Mouse (Mus musculus) embryonic facial prominence, embryonic 14.5 days (tissue): ENCODE data around the gene Acadm. TPM values are rescaled to one million over a fixed set of nuclear protein-coding genes. Genes with fewer than 3 reads are reported as not detected.

ENCODE experiments used
- ATAC-seq: fragments of 200-750 bp; cut with Nextera tagmentation; 2 replicates; pipeline ENCODE4 v1.8.0; 2017; ENCODE audit warnings: low read depth, moderate number of reproducible peaks, moderate TSS enrichment
- DNase-seq: peaks from one replicate; pipeline ENCODE4 v3.0.0-alpha.2; 2015; ENCODE audit warnings: low spot score
- H3K27ac ChIP-seq: fragments of 300-500 bp; sonication (generic); replicated peaks from 2 replicates; pipeline ENCODE4 v1.5.1; 2014; ENCODE audit warnings: low read depth, mild to moderate bottlenecking, low read length, moderate library complexity
- H3K27me3 ChIP-seq: fragments of 300-500 bp; sonication (generic); replicated peaks from 2 replicates; pipeline ENCODE4 v1.6.1; 2014; ENCODE audit warnings: low read length; ENCODE audit not compliant: control insufficient read depth, insufficient read depth
- H3K36me3 ChIP-seq: fragments of 300-500 bp; sonication (generic); 2 replicates; pipeline ENCODE4 v1.6.1; 2014; ENCODE audit warnings: low read length, mixed read lengths; ENCODE audit not compliant: control insufficient read depth, insufficient read depth
- H3K4me1 ChIP-seq: fragments of 300-500 bp; sonication (generic); 2 replicates; pipeline ENCODE4 v1.6.1; 2014; ENCODE audit warnings: antibody characterized with exemption, low read length; ENCODE audit not compliant: control insufficient read depth, insufficient read depth
- H3K4me2 ChIP-seq: fragments of 300-500 bp; sonication (generic); 2 replicates; pipeline ENCODE4 v1.6.1; 2014; ENCODE audit warnings: low read depth, mild to moderate bottlenecking, low read length, moderate library complexity, mixed read lengths
- H3K4me3 ChIP-seq: fragments of 300-500 bp; sonication (generic); 2 replicates; pipeline ENCODE4 v1.5.1; 2014; ENCODE audit warnings: low read depth, mild to moderate bottlenecking, low read length
- H3K9ac ChIP-seq: fragments of 300-500 bp; sonication (generic); 2 replicates; pipeline ENCODE4 v1.6.1; 2014; ENCODE audit warnings: low read depth, mild to moderate bottlenecking, low read length, moderate library complexity, mixed read lengths
- H3K9me3 ChIP-seq: fragments of 300-500 bp; sonication (generic); 2 replicates; pipeline ENCODE4 v1.6.1; 2016; ENCODE audit warnings: low read length; ENCODE audit not compliant: control insufficient read depth
- WGBS: fragments of 180-500 bp; shearing (Covaris S2); extraction: QIAGEN DNeasy Blood & Tissue Kit; methylation state at CpG from one replicate; pipeline ENCODE4 v1.1.7; 2014; 5-methylcytosine and 5-hydroxymethylcytosine counted together
- polyA plus RNA-seq: library from polyadenylated mRNA; unstranded; fragments of >200 nt; fragmentation: Nextera tagmentation; extraction: Ambion mirVana; gene quantifications from 2 replicates; pipeline ENCODE4 v1.2.1, GENCODE M21; 2014

Acadm gene
- polyA plus RNA-seq, 1 experiment from 2014 or later, result 81.1 TPM

DNA sequence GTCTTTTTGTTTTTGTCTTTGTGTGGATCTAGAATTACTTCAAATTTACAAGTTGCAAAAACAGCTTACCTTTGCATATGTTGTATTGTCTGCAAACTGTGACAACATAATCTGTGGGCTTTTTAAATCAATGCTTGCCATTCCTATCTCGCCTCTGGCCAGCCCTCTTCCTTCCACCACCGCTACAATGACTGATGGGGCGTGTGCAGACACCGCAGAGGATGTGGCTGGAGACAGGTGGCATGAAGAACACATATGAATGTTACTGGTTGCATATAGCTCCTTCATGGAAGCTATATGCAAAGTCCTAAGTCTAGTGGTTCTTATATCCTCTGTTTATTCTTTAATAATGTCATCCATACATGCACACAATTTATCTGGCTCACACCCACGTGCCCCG, 47.2 kb downstream of the Acadm start:
- Histone ChIP-seq H3K9me3 (no peaks in the 10 kb centered on the region), H3K27ac (no peak overlapping the region), H3K4me1 (no peaks in the 10 kb centered on the region), H3K36me3 (no peaks in the 10 kb centered on the region), H3K4me2 (no peak overlapping the region), H3K9ac (no peak overlapping the region), H3K27me3 (no peaks in the 10 kb centered on the region), H3K4me3 (no peak overlapping the region)
- DNase-seq, result no peak
- WGBS, result 76% methylated on average over 6 of the region's 6 CpGs
- no peak for ATAC-seq

GRCm38 (mm10) chr3:153895454-153895853, 49.0 kb downstream of the Acadm start:
- Histone ChIP-seq H3K4me2 (no peak overlapping the region), H3K4me3 (no peak overlapping the region), H3K9me3 (no peaks in the 10 kb centered on the region), H3K27ac (no peak overlapping the region), H3K27me3 (no peaks in the 10 kb centered on the region), H3K36me3 (no peaks in the 10 kb centered on the region), H3K9ac (no peak overlapping the region), H3K4me1 (no peaks in the 10 kb centered on the region)
- DNase-seq, result no peak
- ATAC-seq, result no peak
- WGBS, result 80% methylated on average over 3 of the region's 3 CpGs

DNA sequence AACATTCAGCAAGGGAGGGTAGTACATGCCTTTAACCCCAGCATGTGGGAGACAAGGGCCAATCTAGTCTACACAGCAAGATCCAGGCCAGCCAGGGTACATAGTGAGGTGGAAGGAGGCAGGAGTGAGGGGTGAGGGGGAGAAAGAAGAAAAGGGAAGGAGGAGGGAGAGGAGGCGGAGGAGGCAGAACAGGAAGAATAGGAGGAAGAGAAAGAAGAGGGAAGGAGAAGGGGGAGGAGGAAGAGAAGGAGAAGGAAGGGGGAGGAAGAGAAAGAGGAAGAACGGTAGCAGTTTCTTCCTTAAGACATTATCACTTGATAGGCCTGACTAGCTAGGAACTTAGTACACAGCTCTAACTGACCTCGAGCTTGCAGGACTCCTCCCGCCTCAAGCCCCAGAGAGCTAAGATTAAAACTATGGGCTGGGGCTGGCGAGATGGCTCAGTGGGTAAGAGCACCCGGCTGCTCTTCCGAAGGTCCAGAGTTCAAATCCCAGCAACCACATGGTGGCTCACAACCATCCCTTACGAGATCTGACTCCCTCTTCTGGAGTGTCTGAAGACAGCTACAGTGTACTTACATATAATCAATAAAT, 55.1 kb downstream of the Acadm start:
- 84% methylated on average over 7 of the region's 8 CpGs for WGBS
- Histone ChIP-seq H3K9ac (no peak overlapping the region), H3K4me3 (no peak overlapping the region), H3K27ac (no peak overlapping the region), H3K36me3 (no peaks in the 10 kb centered on the region), H3K4me2 (no peak overlapping the region), H3K4me1 (no peaks in the 10 kb centered on the region), H3K9me3 (no peaks in the 10 kb centered on the region), H3K27me3 (no peaks in the 10 kb centered on the region)
- no peak for ATAC-seq
- DNase-seq, result no peak

- H3K4me3 ChIP-seq, result no peak overlapping the region
- no peak overlapping the region for H3K9ac ChIP-seq
- H3K27ac ChIP-seq, result no peak overlapping the region
- WGBS, result 75% methylated on average over 6 of the region's 6 CpGs
- H3K4me2 ChIP-seq, result no peak overlapping the region
- H3K4me1 ChIP-seq, result no peaks in the 10 kb centered on the region
- no peaks in the 10 kb centered on the region for H3K27me3 ChIP-seq
- H3K36me3 ChIP-seq, result no peaks in the 10 kb centered on the region
- DNase-seq (no peak), ATAC-seq (no peak)
- no peaks in the 10 kb centered on the region for H3K9me3 ChIP-seq
Observed at GRCm38 (mm10) chr3:153888141-153888540, 56.3 kb downstream of the Acadm start.

GRCm38 (mm10) chr3:153886296-153886695, 58.1 kb downstream of the Acadm start:
- Histone ChIP-seq H3K9me3 (no peaks in the 10 kb centered on the region), H3K4me3 (no peak overlapping the region), H3K9ac (no peak overlapping the region), H3K4me2 (no peak overlapping the region), H3K36me3 (no peaks in the 10 kb centered on the region), H3K4me1 (no peaks in the 10 kb centered on the region), H3K27me3 (no peaks in the 10 kb centered on the region), H3K27ac (no peak overlapping the region)
- ATAC-seq, result no peak
- DNase-seq, result no peak

Other genes with a start within 250 kb of the Acadm start
- 30.6 and 44.1 TPM in 2 replicates for gene St6galnac3, start 219.5 kb downstream of the Acadm start, polyA plus RNA-seq
- 0.63 and 1.0 TPM in 2 replicates for gene Asb17, start 100.4 kb downstream of the Acadm start, polyA plus RNA-seq
- 0.06 TPM in 1 of 2 replicates, not detected in the other for gene Msh4, start 38.5 kb downstream of the Acadm start, polyA plus RNA-seq
- gene Rabggtb, start 31.6 kb downstream of the Acadm start, polyA plus RNA-seq, result 54.0 and 56.2 TPM in 2 replicates
- gene Slc44a5, start 28.8 kb upstream of the Acadm start, polyA plus RNA-seq, result 3.0 and 3.4 TPM in 2 replicates